ENCODE assay signal across 1 mouse cellular context in genomic region chr16:17922163-17922538, GRCm38 (mm10).
TF ChIP-seq lines count a peak whose summit lies in the region.

No protein-coding gene starts in this region.

TF ChIP-seq in MEL, 35 proteins besides CTCF, POLR2A, EP300 and RAD21:
- TF ChIP-seq POLR2AphosphoS2 (IDR thresholded peaks at IDR 0.05; ENCODE audit: low read length) (no peak), SIN3A (IDR thresholded peaks at IDR 0.05; ENCODE audit: low read length) (no peak), MEF2A (IDR thresholded peaks at IDR 0.05; ENCODE audit: extremely low read depth, insufficient replicate concordance, low read depth, low read length, poor library complexity, severe bottlenecking) (no peak), TAL1 (IDR thresholded peaks at IDR 0.05; ENCODE audit: low read length) (no peak)
